Comparison of ENCODE assay signal across 23 mouse cellular contexts in genomic region chr8:81615552-81615951, GRCm38 (mm10).
"Had no signal": no experiment of that assay in that cellular context is flagged by ENCODE, and none has a peak within 500 bp of the region (broad histone marks: within the 10 kb centered on the region; RNA-seq: fewer than 3 reads in every experiment).

No protein-coding gene starts in this region.

- H3K27me3 ChIP-seq: kidney, embryonic 15.5 days; liver, embryonic 12.5 days; liver, embryonic 15.5 days; lung, embryonic 15.5 days; midbrain, embryonic 12.5 days; midbrain, embryonic 15.5 days; neural tube, embryonic 12.5 days; neural tube, embryonic 15.5 days; stomach, embryonic 15.5 days had no signal

- H3K4me1 ChIP-seq: kidney, embryonic 15.5 days; limb, embryonic 10.5 days; liver, embryonic 12.5 days; liver, embryonic 15.5 days; lung, embryonic 15.5 days; midbrain, embryonic 12.5 days; midbrain, embryonic 15.5 days; neural tube, embryonic 12.5 days; neural tube, embryonic 15.5 days; stomach, embryonic 15.5 days had no signal

- H3K36me3 ChIP-seq: kidney, embryonic 15.5 days; limb, embryonic 10.5 days; limb, embryonic 13.5 days; liver, embryonic 12.5 days; liver, embryonic 15.5 days; lung, embryonic 15.5 days; midbrain, embryonic 12.5 days; midbrain, embryonic 15.5 days; neural tube, embryonic 12.5 days; neural tube, embryonic 15.5 days; stomach, embryonic 15.5 days had no signal

- H3K27ac ChIP-seq: kidney, embryonic 15.5 days; limb, embryonic 10.5 days; limb, embryonic 13.5 days; liver, embryonic 12.5 days; liver, embryonic 15.5 days; lung, embryonic 15.5 days; midbrain, embryonic 12.5 days; midbrain, embryonic 15.5 days; neural tube, embryonic 12.5 days; neural tube, embryonic 15.5 days; stomach, embryonic 15.5 days had no signal

- H3K4me2 ChIP-seq: kidney, embryonic 15.5 days; limb, embryonic 13.5 days; liver, embryonic 12.5 days; liver, embryonic 15.5 days; lung, embryonic 15.5 days; midbrain, embryonic 12.5 days; midbrain, embryonic 15.5 days; neural tube, embryonic 12.5 days; neural tube, embryonic 15.5 days; stomach, embryonic 15.5 days had no signal

- H3K9ac ChIP-seq: kidney, embryonic 15.5 days; limb, embryonic 13.5 days; liver, embryonic 12.5 days; liver, embryonic 15.5 days; lung, embryonic 15.5 days; midbrain, embryonic 12.5 days; midbrain, embryonic 15.5 days; neural tube, embryonic 12.5 days; neural tube, embryonic 15.5 days; stomach, embryonic 15.5 days had no signal

- ATAC-seq: liver, embryonic 12.5 days; midbrain, embryonic 15.5 days had no signal

- H3K4me3 ChIP-seq: kidney, embryonic 15.5 days; limb, embryonic 10.5 days; limb, embryonic 13.5 days; liver, embryonic 12.5 days; liver, embryonic 15.5 days; lung, embryonic 15.5 days; midbrain, embryonic 12.5 days; midbrain, embryonic 15.5 days; neural tube, embryonic 12.5 days; neural tube, embryonic 15.5 days; stomach, embryonic 15.5 days had no signal

- H3K9me3 ChIP-seq: kidney, embryonic 15.5 days; limb, embryonic 10.5 days; limb, embryonic 13.5 days; liver, embryonic 12.5 days; liver, embryonic 15.5 days; lung, embryonic 15.5 days; midbrain, embryonic 12.5 days; midbrain, embryonic 15.5 days; neural tube, embryonic 12.5 days; neural tube, embryonic 15.5 days; stomach, embryonic 15.5 days had no signal

- DNase-seq: kidney, adult 8-10 months; kidney, postnatal 10 days; kidney, postnatal 36 days; layer of hippocampus, postnatal 36 days; liver; lung, adult 18-20 months; lung, postnatal 10 days; lung, postnatal 36 days; right cerebral cortex, adult 18-20 months; right cerebral cortex, postnatal 14 days; spleen, adult 18-20 months; thymus, postnatal 36 days had no signal
